Mouse (Mus musculus) hematopoietic stem cell, adult 5-6 weeks (primary cell): ENCODE results near the gene AI464131. TPM values are rescaled to one million over a fixed set of nuclear protein-coding genes. Genes with fewer than 3 reads are reported as not detected.
A peak's percentile ranks its signal among the peaks of the same experiment; 100 is the strongest.

Source experiments
- ATAC-seq, 2 experiments: fragments of 125-278 bp in 1 of 2; replicated peaks in 1 of 2; 2 replicates each; pipeline ENCODE4 v1.8.0; 2016 to 2017; ENCODE audit warnings: inconsistent platforms in 2 of 2, mild to moderate bottlenecking in 2 of 2, moderate number of reproducible peaks in 2 of 2, low read depth in 1 of 2, moderate TSS enrichment in 1 of 2; ENCODE audit not compliant: low FRiP score in 2 of 2, poor library complexity in 2 of 2, severe bottlenecking in 2 of 2, insufficient read depth in 1 of 2, low TSS enrichment in 1 of 2
- total RNA-seq: library from RNA; stranded (forward); fragments of 172-1452, 232-1000 nt; gene quantifications from 2 replicates; pipeline ENCODE4 v1.2.3, GENCODE M21; 2017

The AI464131 gene
- total RNA-seq: 0.20 TPM in 1 of 2 replicates, not detected in the other

DNA sequence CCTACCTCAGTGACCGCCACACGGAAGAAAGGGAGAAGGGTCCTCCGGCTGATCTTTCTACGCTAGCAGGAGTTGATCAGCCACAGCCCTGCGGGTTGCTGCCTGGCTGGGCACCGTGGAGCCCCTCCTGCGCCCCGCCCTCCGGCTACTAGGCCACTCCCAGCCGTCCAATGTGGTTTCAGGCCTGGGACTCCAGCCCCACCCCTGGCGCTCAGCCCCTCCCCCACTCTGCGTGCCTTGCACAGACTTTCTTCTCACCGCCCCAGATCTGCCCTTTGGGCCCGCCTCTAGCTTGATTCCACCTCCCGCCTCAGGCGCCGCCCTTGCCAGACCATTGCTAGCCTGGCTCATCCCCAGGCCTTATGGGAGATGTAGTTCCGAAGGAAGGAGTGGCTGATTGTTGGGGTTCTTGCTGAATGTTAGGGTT, at the start of gene AI464131:
AI464131 (minus strand) TSS at position 91 of the 427 bp plus-strand sequence.
- peak; percentile 66 to 77 for ATAC-seq

DNA sequence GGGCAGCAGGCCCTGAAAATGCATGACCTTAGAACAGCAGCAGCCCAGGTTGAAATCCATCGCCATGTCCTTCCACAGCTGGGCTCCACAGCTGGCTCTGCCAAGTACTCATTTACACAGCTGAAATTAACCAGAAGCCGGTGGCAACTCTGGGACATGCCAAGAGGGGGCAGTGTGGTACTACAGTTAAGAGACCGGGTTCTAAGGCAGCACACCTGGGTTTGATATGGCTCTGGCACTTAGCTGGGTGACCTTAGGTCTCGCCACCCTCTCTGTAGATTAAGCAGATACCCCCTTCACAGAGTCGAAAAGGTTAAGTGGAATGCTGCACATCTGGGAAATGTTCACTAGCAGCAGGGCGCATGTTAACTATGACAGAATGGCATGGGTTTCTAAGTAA, 49.7 kb upstream of the AI464131 start:
- ATAC-seq: peak; percentile 63 to 81

DNA sequence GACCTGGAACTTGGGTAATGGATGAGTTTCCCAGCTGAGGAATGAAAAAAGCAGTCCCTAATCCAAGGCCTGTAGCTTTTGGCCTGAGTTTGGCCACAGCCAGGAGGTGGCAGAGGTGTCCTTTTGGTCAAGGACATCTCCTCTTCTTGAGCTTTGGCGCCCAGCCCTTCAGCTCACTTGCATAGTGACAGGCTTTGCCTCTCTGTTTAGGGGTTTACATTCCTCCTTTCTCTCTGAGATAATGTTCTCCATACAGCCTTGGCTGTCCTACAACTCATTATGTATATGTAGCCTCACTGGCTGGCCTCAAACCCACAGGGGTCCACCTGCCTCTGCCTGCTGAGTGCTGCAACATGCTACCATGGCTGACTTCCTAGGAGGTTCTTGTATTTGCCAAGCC, 44.2 kb upstream of the AI464131 start:
- ATAC-seq: no peak

DNA sequence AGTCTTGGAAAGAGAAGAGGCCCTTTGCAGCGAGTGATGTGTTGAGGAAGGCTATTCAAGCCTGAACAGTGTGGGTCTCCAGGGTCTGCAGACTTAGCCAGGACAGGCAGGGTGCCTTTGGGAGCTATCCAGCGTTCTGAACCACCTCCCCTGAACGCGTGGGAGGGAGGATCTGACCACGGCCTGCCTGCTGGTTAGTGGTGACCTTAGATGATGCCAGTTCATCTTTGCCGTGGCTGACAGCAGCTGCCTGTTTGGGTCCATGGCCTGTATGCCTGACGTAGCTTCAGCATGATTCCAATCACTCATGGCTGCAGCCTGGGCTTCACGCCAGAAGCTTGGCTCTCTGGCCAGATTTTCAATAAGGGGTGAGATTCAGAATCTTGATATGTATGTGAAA, 43.1 kb upstream of the AI464131 start:
- peak in 1 of 2 experiments; percentile 51; a peak in 1 of 4 replicates for ATAC-seq

DNA sequence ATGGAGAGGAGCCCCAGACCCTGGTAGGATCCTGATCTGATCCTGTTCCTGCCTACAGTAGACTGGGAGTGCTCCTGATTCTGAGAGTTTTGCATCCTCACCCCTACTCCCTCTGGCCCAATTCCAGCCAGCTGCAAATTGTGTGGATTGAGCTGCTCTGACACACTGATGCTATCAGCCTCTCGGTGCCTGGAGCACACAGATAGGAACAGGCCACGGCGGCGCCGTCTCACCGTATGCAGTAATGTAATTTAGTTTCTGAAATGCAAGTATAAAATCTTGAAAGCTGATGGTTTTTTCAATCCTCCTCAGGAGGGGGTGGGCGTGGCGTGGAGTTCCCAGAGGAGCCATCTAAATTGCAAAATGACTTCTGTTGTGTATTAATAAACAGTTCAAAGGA, 39.3 kb upstream of the AI464131 start:
- no peak for ATAC-seq

DNA sequence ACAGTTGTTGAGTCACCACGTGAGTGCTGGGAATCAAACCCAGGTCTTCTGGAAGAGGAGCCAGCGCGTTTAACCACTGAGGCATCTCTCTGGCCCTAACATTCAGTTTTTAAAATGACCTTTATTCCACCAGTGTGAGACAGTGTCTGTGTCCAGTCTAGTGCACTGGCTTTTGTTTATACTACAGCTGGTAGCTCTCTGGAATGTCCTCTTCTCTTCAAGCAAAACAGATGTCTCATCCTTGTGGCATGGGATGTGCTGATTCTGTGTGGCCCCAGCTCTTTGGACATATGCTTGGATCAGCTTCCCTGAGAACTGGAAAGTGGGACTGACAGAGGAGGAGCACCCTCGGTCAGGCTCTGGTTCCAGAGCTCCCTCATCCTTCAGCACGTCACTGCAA, 32.0 kb upstream of the AI464131 start:
- ATAC-seq: no peak

DNA sequence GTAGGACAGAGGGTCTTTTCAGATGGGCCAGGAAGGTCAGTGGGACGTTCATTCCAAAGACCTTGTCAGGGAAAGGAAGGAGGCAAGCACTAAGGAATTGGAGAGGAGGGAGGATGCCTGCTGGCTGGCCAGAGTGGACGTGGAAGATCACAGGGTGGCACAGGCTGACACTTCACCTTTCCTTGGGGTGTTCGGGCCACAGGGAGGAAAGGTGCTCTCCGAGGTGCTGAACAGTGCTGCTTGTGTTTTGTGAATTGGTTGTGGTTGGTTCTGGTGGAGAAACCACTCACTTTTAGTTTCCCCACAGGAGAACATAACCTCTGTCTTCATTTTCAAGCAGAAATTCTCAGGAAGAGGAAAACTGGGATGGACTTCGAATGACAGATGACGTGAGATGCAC, 29.5 kb upstream of the AI464131 start:
- peak in 1 of 2 experiments; percentile 60; a peak in 2 of 4 replicates for ATAC-seq

DNA sequence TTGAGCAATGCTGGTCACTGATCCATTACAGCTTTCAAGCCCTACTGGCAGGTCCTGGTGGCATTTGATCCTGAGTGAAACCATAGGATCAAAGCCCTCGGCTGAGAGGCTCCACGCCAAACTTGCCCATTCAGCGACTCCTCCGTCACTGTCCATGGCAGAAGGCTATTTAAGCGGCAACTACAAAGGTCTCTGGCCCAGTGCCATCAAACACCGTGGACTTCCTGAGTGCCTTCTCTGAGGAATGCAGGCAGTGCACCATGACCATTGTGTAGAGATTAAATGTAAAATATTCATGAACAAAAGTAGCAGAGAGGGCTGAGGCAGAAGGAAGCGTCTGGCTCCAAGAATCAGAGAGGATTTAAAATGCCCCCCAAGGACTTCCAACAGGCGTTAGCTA, 25.1 kb upstream of the AI464131 start:
- no peak for ATAC-seq

DNA sequence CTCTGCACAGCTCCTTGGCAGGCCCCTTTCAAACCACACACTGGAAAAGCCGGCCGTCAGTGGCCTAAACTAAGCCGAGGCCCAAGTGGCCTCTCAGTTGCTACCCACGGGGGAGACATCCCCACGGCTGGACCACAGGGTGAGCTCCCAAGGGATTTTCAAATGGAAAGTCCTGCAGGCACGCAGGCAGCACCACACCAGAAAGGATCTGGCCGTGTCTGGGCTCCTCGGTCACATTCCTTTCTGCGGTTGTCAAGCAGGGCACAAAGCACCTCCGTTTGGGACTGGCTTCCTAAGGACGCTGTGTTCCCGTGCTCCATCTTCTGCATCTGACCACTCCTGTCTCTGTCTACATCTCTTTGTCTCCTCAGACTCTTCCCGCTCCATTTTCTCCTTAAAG, 24.2 kb upstream of the AI464131 start:
- no peak for ATAC-seq

DNA sequence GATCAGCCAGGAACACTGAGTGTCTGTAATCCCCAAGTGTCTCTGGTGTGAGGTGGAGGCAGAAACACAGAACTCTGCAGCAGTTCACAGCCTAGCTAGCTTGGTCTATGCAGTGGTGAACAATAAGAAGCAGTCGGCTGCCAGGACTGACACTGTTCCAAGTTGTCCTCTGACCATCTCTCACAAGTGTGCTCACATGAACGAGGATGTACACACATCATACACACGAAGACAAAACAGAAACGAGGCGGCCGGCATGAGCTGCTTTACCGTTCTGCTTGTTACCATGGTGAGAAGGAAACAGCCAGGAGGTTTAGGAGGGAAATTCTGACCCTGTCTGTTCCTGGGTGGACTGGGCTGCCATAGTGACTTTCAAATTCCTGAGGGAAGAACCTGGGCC, 23.7 kb upstream of the AI464131 start:
- 0 out of 4 replicates have a peak, but pooled peaks of 1 of the 2 experiments have one; percentile 10 for ATAC-seq

DNA sequence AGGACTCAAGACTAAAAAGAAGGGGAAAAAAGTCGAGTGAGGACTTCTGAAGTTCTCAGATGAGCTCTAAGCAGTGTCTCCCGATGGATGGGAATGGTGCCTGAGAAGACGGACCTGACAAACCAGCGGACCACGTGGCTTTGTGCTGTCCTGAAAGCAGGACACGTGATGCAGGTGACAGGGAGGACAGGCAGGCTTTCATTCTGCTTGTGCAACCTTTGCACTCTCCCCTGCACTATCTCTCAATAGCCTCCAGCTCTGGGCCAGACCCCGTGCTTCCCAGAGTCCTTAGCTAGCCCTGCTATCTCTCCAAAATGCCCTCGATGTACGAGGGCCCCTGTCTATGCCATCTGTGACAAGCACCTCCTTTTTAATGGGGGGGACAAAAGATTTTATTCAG, 22.0 kb upstream of the AI464131 start:
- no peak for ATAC-seq

DNA sequence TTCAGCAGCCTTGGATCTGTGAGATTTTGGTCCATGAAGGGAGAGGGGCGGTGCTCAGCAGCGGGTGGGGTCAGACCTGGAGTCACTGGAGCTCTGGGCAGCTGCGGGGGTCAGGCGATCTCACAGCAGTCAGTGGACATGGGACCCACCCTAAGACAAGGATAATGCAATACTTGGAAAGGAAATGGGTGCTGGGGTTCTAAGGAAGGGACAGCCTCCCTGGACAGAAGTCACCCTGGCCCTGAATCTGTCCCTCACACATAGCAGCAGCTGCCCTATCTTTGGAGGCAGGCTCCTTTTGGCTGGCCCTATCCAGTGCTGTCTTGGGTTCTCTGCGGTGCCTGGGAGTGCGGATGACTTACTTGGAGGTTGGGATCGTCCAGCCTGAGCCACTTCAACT, 21.0 kb upstream of the AI464131 start:
- ATAC-seq: no peak

DNA sequence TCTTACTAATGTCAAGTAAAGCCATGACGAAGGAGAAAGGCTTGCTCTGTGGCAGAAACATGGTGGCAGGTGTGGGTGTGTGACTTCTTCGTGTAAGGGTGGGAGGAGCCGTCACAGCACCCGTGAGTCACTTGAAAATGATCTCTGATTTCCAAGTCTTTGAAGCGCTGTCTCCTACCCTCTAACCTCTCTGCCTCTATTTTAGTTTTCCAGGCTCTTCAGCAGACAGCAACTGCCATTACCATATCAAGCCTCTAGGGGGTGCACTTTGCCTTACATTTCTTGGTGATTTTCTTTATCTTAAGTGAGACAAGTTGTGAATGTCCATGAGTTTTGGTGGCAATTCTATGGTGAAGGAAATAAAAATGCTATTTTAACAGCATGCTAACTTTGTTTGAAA, 19.9 kb upstream of the AI464131 start:
- ATAC-seq: no peak

DNA sequence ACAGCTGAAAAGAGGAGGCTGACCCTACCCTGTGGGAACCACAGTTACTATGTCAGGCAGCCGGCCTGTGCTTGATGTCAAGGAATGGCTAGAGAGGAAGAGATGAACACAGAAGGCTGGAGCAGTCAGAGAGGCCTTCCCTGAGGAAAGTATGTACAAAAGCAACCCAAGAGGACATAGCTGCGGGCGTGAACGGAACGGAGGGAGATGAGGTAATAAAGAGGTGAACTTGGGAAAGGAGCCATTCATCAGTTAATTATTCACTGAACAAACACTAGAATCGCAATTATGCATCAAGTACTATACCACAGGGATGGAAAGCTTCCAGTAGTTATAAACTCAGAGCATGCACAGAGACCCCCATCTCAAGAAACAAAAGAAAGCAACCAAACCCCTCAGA, 19.3 kb upstream of the AI464131 start:
- ATAC-seq: no peak

DNA sequence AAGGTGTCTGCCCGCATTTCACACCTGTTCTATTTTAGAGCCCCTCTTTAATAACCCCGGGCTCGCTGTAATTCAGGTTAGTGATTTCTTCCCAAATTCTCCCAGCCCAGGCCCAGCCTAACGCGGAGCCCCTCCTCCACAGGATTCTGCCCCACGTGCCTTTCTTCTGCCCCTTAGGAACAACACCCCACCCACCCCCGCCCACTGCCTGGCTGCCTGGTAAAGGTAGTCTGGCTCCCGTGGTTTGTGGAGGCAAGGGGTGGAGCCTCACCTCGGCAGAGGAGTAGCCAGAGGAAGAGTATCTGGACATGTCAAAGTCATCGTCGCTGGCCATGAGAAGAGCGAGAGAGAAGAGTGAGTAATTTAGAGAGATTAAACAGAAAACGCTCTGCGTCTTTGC, 17.8 kb upstream of the AI464131 start:
- no peak for ATAC-seq

DNA sequence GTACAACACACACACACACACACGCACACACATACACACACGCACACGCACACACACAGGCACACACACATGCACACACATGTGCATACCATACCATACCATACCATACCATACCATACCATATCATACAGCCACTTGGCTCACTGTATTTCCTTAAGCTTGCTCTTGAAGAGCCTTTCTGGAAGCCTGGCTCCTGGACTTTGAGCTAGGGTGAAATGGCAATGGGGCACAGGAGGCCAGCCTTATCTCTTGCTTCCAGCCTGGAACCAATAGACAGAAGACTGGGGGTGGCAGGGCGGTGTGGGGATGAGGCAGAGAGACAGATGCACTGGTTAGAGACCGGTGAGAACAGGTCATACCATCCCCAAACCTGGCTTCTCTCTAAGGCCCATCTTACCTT, 16.3 kb upstream of the AI464131 start:
- ATAC-seq: no peak

DNA sequence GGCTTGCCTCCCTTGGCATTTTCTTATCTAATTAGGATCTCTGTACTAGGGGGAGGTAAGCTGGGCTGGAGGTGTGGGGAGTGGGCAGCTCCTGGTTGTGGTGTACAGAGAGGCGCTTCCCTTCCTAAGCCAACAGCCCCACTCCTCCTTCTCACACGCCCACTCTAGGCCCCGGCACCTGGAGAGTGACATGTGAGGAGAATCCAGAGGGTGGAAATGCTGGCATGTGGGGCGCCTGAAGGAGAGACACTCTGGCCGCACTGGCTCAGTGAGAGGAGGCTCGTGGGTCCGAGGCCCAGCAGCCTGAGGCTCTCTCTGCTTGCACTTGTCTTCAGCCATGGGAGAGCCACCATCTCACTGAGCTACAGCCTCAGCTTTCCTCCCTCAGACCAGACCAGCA, 15.5 kb upstream of the AI464131 start:
- ATAC-seq: no peak

DNA sequence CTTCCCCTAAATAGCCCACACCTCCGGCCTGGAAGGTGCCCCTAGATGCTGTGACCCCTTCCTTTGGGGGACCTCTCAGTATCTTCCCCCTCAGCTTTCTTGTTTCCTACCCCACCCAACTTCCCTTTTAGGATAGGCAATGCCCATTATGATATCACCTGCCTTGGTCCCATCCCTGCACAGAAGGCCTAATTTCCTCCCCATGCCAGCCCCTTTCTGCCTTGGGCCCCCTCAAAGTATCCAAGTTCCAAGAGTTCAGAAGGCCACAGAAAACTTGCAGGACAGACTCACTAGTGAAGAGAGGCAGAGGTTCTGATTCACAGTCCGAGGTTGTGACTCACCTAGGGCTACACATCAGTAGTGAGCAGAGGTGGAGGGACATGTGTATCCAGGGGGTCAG, 14.4 kb upstream of the AI464131 start, which contains the start of gene 1110017D15Rik:
1110017D15Rik (minus strand) TSS at position 101 of the 400 bp plus-strand sequence.
- no peak for ATAC-seq

DNA sequence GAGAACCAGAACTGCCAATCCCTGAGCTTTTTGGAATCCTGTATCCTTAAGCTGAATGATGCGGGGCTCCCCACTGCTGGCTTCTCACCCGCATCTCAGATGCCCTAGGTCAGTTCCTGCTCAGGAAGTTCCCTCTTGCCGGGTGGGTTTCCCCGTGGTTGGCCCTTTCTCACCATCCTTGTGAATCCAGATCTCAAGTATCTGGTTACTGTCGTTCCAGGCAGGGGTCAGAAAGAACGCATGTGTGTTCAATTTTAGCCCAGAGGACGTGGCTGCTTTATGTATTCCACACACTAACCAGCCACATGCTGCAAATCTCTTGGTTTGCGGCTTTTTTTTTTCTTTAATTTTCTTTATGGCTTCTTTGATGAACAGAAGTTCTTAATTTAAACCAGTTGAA, 10.8 kb upstream of the AI464131 start:
- ATAC-seq: no peak

DNA sequence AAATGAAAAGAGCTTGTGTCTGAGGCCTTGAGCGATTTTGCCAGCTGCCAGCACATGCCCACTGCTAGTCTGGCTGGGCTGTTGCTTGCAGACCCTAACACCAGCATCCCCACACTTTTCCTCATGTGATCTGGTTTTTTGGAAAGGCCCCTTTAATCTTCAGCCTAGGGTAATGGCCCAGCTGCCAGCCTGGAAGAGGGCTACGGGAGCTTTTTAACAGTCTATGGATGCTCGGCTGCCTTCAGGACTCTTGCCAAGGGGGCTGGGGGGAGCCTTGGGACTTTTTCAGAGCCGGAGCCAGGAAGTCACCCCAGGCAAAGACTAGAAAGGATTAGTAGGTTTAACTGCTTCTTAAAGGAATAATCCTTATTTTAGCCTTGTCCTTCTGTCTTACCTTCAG, 10.4 kb upstream of the AI464131 start:
- no peak for ATAC-seq
